Mouse (Mus musculus) gastrocnemius, postnatal 36 days (tissue): Measurements from ENCODE around the gene Sbk1. TPM values are rescaled to one million over a fixed set of nuclear protein-coding genes. Genes with fewer than 3 reads are reported as not detected.

Source experiments
- DNase-seq, 2 experiments: peaks; one replicate each; pipeline ENCODE4 v3.0.0; 2022
- intact Hi-C: fragments of 180-260 bp; cut with DNase I; formaldehyde crosslinking; loops from one replicate; pipeline ENCODE4 v1.15.1; 2025
- long read RNA-seq, 2 experiments: library from polyadenylated mRNA; stranded (forward); transcript quantifications; one replicate each; pipeline ENCODE4 v2.0.0; 2021
- total RNA-seq, 2 experiments: library from RNA; stranded (reverse); gene quantifications; 2 replicates each; pipeline ENCODE4 v1.2.3; 2021

Sbk1 gene
- total RNA-seq: 10 to 100 TPM; 18.4 to 24.0 TPM
- long read RNA-seq, experiment 1, partial matches to known transcripts: 0 of 17 reads
- long read RNA-seq, experiment 1, other reads (novel, unspliced or antisense): 17 of 17 reads
- long read RNA-seq, experiment 2, full-length matches to known transcripts: 2 of 28 reads
- long read RNA-seq, experiment 2, partial matches to known transcripts: 0 of 28 reads
- long read RNA-seq, experiment 2, other reads (novel, unspliced or antisense): 26 of 28 reads

DNA sequence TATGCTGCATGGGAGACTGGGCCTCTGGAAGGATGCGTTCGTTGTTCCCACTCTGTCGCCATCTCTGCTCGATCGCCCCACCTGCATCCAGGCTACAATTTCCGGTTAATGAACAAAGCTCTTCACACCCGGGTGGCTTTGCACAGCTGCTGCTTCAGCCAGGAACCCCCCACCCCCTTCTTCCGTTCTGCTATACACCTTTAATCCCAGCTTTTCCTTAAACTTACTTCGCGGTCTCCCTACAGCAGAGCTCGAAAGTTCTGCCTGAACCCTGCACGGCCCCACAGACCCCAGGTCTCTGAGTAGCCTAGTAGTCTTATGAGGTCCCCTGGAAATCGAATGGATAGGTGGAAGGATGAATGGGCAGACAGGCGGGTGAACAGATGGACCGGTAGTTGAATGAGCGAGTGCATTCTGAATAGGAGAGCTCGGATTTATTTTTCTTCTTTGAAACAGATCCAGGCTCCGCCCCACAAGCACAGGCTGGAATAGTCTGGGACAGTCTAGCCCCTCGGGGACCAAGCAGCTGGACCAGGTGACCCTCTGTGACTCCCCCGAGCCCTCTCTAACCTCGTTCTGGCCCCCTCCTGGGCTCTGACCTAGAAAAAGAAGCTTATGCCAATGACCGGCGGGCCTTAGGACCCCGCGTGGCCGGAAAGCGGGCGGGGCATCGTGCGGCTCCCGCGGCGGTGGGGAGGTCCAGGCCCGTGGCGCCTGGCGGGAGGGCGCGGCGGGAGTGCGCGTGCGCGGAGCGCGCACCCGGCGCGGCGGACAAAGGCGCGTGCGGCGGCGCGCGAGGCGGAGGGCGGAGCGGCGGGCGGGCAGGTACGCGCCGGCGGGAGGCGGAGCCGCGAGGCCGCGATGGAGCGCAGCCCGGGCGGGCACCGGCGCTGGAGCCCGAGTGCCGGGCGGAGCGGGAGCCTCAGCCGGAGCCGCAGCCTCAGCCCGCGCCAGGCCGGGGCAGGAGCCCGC lies at the start of gene Sbk1:
Gene Sbk1 (plus strand): TSS at position 908 of the 972 bp plus-strand sequence.
- DNase-seq: peak; percentile 88
- intact Hi-C loops: no loop called here

DNA sequence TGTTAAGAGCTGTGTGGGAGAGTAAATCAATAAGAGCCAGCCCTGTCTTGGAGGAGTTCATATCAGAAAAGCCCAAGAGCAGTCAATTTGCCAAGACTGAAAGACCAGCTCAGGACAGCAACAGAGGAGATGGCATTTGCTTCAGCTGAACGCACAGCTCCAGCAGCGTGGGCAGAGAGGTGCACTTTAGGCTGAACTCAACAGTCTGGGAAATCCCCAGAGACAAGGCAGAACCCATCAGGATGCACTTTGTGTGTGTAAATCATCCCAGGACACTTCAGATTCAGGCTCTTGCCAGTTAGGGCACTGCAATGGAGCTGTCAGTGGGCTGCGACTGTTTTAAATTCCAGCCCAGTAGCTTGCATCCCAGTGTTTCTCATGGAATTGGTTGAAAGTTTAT lies 49.7 kb upstream of the Sbk1 start:
- no peak for DNase-seq
- intact Hi-C loops: no loop called here

DNA sequence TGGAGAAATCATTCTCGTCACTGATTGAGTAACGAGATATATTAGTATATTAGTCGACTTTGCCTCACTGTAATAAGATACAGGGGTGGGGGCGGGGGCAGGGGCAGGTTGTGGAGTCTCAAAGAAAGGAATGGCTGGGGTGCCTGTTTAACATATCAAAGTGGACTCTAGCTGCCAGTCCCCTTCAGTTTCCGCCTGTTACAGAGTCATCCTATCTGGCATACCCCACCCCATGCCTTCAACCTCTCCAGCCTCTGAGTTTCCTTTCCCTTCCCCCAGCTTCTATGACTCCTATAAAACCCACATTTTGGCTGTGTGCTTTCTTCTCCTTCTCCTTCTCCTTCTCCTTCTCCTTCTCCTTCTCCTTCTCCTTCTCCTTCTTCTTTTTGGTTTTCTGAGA lies 46.3 kb upstream of the Sbk1 start:
- intact Hi-C loops: no loop called here
- DNase-seq: no peak

DNA sequence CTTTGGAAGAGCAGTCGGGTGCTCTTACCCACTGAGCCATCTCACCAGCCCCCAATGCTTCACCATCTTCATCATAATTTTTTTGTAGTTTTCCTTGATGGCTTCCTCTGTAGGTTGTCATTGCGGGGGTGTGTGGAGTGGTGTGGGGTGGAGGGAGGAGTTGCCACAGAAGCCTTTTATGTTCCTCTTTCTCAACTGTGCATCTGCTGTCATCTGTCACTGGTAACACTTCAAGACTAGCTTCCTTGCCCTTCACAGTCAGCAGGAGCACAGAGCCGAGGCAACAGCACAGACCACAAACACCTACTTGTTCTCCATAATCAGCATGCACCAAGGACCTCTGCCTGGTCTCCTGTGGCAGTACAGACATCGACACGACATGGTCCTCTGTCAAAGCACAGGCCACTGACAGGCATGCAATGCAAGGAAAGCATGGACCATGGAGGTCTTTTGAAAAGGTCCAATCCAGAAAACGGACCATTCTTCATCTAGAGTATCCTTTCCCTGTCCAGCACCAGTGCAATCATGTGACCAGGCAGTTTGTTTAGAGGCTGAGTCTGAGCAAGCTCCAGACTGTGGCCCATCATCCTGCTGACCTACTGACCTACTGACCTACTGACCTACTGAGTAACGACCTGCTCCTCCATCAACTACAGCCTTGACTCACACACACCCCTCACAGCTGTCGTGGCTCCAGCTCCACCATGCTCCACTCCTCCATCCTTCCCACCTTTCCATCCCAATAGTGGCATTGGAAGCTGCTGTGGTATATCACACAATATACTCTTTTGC lies 41.9 kb upstream of the Sbk1 start:
- intact Hi-C loops: no loop called here
- DNase-seq: no peak

DNA sequence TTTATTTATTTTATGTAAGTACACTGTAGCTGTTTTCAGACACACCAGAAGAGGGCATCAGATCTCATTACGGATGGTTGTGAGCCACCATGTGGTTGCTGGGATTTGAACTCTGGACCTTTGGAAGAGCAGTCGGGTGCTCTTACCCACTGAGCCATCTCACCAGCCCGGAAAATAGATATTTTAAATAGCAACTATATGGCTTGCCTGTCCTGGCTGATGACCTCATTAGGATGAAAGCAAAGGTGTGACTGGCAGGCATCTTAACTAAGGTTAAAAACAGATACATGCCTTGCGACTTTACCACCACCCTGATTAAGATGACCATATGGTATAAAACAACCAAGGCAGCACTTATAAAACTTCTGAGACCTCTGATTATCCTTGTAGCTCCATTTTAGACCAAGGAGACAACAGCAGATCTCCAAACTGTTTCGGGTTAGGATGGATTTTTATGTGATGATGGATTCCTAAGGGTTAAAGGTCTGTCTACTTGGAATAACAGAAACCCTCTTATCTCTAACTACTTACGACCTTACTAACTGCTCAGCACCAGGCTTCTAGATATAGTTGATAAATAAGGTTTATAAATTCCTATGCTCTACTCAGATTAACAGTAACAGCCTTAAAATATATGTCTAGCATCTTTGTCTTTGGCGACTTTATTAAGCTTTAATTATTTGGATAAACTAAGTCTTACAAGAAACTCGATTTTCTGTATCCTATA lies 39.9 kb upstream of the Sbk1 start:
- intact Hi-C loops: loop anchor here (1.0 kb wide), 1 partner anchor 30 kb away; no protein-coding TSS in a partner anchor
- DNase-seq: no peak

DNA sequence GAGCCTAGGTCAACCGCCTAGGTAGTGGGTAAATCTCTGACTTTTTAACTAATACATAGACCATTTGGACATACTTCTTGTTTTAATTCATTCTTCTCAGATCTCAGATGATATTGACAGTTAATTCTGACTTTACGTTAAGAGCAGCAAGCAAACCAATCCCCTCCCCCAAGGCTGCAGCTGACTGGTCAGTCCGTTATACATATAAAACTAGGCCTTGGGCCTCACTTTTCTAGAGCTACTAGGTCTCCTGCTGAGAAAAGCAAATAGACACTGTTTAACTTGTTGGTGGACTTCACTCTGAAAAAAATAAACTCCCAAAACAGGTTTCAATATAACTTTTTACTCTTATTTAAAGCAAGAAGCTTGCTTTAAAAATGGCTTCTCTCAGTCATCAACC lies 37.8 kb upstream of the Sbk1 start:
- DNase-seq: no peak

DNA sequence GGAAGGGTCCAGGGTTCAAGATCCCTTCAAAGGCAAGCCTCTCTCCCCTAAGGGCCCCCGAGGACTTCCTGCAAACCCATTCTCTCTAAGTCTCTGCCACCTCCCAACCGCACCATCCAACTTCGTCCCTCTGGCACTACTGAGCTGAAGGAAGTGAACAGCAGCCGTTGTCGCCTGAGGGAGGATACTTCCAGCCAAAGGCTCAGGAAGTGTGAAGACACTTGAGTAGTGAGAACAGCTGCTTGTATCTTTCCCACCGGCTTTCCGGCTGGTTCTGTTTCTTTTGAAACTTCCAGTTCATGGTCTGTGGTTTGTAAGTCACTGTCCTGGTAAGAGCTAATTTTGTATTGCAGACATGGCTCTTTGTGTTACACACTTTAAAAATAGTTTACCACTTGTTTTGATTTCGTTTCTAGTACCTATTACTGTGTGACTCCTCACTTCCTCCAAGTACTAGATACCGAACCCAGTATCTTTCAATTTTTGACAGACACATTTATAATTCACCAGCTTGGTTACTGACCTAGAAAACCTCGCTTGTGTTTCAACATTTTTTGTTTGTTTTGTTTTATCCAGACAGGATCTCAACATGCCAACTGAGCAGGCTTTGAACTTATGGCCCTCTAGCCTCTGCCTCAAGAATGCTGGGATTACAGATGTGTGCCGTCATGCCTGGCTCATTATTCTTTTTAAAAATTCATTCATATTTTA lies 36.2 kb upstream of the Sbk1 start:
- intact Hi-C loops: no loop called here
- DNase-seq: no peak

More for the DNA sequence above, 37.8 kb upstream of the Sbk1 start:
- intact Hi-C loops: no loop called here

DNA sequence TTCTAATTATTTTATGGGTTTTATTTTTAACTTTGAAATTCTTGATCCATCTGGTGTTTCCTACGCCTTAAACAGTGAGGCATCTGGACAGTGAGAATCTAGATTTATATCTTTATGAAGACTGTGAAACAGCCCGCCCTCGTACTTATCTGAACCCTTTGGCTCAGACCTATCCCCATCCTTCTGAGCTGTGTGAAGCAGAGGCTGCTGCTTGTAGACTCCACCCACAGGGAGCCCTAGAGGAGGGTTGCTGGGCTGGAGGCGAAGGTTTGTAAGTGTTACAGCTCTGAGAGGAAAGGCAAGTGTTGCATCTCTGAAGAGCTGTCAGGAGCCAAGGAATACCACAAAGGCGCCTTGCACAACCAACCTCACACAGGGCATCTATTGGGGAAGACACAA lies 35.6 kb upstream of the Sbk1 start:
- DNase-seq: no peak
- intact Hi-C loops: no loop called here

DNA sequence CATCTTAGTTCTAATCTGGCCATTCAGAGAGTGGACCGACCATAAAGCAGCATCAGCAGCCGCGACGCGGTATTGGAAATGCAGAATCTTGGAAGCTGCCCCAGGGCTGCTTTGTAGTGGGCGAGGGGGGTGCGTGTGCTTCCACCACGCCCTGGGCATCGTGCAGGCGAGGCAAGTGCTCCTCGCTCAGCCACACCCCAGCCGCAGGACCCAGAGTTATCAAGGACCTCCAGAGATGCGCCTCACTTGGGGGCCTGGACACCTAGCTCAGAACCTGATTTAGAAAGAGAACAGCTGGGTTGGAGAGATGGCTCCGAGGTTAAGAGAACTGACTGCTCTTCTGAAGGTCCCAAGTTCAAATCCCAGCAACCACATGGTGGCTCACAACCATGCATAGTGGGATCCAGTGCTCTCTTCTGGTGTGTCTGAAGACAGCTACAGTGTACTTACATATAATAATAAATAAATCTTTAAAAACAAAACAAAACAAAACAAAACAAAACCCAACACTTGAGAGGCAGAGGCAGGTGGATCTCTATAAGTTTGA lies 31.5 kb upstream of the Sbk1 start:
- intact Hi-C loops: no loop called here
- no peak for DNase-seq

DNA sequence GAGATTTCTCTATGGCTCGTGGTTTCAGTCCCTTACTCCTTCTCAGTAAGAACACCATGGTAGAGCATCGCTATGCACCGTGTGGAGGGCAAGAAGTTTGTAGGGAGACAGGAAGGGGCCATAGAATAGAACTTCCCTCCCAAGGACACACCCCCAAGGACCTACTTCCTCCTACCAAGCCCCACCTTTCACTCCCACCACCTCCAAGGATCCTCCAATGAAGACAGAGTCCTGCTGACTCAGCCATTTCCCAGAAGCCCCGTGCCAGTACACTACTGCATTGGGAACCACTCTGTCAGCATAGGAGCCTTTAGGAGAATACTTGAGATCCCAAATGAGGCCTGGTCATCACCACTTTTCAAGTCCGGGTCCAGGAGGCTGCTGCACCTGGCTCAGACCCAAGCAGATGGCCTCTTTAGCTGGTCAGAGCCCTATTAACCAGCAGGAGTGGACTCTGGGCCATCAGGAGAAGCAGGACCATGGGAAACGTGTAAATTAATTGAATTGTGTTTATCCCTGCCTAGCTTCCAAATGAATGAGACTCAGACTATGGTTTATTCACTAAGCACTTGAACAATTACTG lies 28.2 kb upstream of the Sbk1 start:
- DNase-seq: no peak
- intact Hi-C loops: no loop called here

DNA sequence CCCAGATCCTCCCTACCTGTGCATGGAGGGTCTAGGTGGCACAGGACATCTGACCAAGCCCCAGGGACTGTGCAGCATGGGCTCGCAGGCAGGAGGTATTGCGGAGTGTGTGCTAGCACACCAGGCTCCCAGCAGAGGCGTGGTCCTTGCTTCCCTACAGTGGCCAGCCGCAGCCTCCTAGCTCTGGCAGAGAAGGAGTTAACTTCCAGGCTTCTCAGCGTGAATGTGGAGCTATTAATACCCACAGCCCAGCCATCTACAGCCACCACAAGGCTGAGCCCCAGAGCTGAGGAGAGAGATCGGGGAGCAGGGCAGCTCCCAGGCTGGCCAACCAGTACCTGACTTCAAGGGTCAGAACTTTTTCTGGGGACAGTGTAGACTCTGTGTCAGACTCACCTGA lies 24.3 kb upstream of the Sbk1 start:
- no peak for DNase-seq
- intact Hi-C loops: no loop called here

- intact Hi-C loops: no loop called here
- no peak for DNase-seq
Observed at GRCm38 (mm10) chr7:126248641-126249141, 23.7 kb upstream of the Sbk1 start.

DNA sequence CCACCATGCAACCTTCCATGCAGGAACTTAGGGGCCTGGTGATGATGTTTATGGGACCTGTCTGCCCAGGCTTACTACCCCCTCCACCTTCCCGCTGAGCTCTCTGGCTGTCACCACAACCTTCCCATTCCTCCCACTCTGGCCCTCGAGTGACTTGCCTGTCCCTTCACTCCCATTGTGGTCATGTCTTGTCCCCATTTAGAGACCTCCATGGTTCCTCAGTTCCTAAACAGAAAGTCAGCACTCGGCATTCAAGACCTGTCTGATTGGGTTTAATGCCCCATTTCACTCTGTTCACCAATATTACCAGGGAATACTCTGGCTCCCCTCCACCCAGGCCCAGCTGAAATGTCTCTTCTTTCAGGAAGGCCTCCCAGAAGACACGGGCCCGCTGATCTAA lies 23.3 kb upstream of the Sbk1 start:
- intact Hi-C loops: no loop called here
- DNase-seq: no peak

DNA sequence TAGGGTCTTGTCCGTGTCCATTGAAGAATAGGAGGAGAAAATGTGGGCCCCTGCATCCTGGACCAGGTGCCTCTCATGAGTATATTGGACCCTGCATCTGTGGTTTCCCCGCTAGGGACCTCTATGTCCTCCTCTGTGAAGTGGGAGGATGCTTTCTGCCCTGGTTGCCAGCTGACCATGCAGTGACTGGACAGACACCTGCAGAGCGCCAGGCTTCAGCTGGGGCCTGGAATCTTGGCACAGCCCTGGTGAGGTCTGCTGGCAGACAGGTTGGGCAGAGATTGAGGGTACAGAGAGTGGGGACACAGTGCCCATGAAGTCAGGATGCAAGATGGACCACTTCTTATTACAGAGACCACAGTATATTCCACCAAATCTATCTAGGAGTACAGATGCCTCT lies 22.4 kb upstream of the Sbk1 start:
- intact Hi-C loops: no loop called here
- no peak for DNase-seq

DNA sequence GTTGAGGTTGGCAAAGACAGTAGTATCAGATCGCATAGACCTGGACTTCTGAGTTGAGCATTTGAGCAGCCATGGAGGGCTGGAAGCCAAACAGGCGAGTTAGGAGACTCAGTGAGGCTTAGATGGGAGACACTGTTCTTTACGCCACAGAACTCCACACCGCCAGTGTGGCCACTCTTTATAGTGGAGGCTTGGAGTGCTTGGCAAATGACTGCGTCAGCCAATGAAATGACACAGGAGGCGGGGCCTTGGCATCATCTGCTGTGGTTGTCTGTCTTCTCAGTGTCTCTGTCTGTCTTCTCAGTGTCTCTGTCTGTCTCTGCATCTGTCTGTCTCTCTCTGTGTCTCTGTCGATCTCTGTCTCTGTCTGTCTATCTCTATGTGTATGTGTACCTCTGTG lies 21.9 kb upstream of the Sbk1 start:
- intact Hi-C loops: no loop called here
- peak; percentile 42 to 59 for DNase-seq

- DNase-seq: peak; percentile 48 to 55
- intact Hi-C loops: no loop called here
Observed at GRCm38 (mm10) chr7:126251698-126252097, 20.7 kb upstream of the Sbk1 start.

DNA sequence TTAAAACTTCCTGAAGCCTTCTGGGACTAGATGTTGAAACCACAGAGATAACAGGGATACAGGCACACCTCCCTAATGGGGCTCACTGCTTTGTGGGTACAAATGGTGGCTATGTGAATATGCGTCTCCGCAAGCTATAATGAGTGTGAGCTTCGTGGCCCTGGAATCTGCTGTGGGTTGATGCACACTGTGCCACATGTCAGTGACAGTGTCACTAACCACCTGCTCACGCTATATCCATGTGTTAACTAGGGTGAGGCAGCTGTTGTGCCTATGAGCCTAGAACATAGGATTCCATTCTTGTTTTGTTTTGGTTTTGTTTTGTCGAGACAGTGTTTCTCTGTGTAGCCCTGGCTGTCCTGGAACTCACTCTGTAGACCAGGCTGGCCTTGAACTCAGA lies 20.2 kb upstream of the Sbk1 start:
- intact Hi-C loops: no loop called here

DNA sequence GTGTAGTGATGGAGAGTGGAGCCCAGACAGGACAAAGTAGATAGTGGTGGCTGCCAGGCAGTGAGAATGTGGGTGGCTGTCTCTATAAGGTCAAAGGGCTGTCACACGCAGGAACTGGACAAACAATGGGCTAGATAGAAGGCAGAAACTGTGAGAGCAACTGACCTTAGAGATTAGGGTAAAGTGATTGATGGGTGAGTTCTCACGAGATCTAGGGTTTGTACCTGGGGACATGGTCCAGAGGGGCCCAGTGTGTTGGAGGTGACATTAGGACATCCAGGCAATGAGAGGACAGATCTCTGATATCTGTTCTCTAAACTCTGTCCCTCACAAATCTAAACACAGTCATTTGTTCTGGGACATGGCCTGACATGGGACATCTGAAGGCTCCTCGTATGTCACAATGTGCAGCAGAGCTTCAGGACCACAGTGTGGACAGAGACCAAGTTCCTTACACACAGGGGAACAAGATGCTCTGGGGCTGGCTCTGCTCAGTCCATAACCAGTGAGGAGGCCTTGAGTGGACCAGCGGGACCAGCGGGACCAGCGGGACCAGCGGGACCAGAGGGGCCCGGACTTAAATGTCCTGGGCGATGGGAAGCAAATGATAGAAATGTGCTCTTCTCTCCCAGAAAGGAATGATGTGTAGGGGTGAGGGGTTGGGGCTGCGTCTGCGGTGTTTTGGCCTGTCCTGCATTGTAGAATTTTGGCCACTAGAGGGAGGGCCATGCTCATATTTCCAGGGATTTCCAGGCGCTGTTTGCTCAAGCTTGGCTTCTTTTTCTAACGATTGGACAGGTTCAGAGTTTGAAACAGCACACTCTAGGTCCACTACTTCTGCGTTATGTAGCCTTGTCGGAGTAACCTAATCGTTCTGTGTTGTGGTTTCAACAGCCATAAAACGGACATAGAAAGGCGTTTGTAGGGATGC lies 11.9 kb upstream of the Sbk1 start:
- intact Hi-C loops: loop anchor here (1.0 to 5.0 kb wide), 2 partner anchors 38 to 117 kb away; partner anchors contain the start of gene Spns1
- DNase-seq: peak; percentile 32 to 36

More for the DNA sequence above, 20.2 kb upstream of the Sbk1 start:
- DNase-seq: no peak
